Mouse (Mus musculus) cortical plate, adult 2 months (tissue): ENCODE results near the gene Reep3.

Experiments used
- CTCF ChIP-seq: fragments of 200-500 bp; IDR thresholded peaks from 2 replicates; pipeline ENCODE4 v1.5.1; 2011; ENCODE audit warnings: mild to moderate bottlenecking, control low read depth, low read length; ENCODE audit not compliant: insufficient read depth; ENCODE audit errors: extremely low read depth
- POLR2A ChIP-seq: fragments of 200-500 bp; IDR thresholded peaks from 2 replicates; pipeline ENCODE4 v1.6.1; 2011; ENCODE audit warnings: mild to moderate bottlenecking, low read length, control low read depth; ENCODE audit not compliant: insufficient read depth; ENCODE audit errors: extremely low read depth

DNA sequence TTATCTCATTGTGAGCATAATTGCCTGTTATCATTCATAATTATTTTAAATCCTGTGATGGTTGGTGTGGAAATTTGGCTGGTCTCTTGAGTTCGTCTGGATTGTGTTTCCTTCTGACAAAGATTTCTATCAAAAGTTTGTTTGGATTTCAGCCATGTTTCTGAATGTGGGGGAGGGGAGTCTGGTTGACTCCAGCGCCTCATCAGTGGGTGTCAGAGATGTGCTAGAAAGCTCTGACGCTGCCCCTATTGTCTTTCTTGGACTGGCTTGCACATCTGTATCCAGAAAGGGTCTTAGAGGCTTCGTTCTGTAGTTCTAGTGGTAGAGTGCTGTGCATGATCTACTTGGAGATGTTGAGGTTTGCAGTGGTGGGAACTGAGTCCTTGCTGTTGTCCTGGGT is 23.4 kb upstream of the Reep3 start:
- TF ChIP-seq POLR2A (no peak), CTCF (no peak)
